Mouse (Mus musculus): ENCODE data around the gene Gm8271.
"Not testable (repeated sequence)": the region's sequence is repeated elsewhere in the genome, so short reads cannot be mapped to it uniquely, and the experiment has no call there.

The Gm8271 gene

DNA sequence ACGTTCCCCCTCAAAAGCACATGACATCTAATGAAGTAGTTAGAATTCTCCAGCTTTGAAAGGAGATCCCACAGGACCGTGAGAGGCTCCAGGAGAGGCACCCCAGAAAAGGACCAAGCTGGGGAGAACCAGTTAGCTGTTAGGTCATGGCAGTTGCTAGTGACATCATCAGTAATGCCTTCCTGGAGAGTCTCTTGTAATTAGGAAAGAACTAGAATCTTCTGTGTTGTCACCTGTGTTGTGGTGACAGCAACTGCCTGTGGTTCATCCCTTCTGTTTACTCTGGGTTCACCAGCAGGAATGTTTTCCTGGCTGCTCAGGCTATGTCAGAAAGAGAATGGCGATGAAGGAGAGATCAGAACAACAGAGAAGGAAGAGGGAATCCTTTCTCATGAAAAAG is at the start of gene Gm8271:
Gm8271 (plus strand) TSS at position 301 of the 400 bp plus-strand sequence.
- not testable (repeated sequence) for DNase-seq (ENCODE audit: low spot score)

DNA sequence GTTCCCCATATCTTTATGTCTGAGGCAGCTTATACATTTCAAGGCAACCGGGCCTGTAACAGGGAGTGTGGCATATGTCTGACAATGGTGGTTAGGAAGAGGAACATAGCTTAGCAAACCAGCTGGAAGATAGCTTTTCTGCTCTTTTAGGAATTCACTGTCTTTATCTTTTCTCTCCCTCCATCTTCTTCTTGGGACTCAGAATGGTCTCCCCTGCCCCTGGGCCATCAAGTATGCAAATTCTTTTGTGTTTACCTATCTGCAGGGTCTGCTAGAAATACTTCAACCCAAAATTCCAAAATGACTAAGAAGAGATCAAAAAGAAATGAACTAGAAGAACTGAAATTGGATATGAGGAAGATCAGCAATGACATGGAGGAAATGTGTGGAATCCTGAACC is 21.4 kb upstream of the Gm8271 start, which contains the start of gene Gm3317:
Gm3317 (plus strand) TSS at position 301 of the 400 bp plus-strand sequence.
- not testable (repeated sequence) for DNase-seq (ENCODE audit: low spot score)

Measured in T-cell, adult 2 months (primary cell).